Mouse (Mus musculus) thymus, postnatal 10 days (tissue): ENCODE results near the gene Rnls.

Experiments used
- DNase-seq, 2 experiments: peaks; one replicate each; pipeline ENCODE4 v3.0.0; 2021; ENCODE audit warnings: low spot score in 2 of 2

Rnls gene

DNA sequence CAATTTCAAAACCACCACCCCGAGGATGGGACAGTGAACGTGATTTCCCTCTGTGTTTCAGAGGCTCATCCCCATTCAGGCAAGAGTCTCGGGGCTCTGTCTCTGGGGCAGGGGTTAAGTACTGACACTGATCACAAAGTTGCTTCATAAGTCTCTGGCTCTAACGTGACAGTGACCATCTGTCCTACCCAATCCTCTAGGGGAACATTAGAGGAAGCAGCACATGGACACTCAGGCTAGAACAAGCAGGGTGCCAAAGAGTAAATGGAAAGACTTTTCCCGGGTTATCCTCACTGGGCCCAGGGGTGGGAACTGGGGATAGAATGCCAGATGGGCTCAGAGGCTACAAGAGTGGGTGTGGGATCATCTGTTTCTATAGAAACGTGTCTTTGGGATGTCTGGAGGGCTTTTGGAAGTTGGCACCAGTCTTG is 282.1 kb downstream of the Rnls start:
- no peak for DNase-seq

- no peak for DNase-seq
Observed at GRCm38 (mm10) chr19:33109141-33109540, 283.0 kb downstream of the Rnls start.

- DNase-seq, result no peak
Observed at GRCm38 (mm10) chr19:33103851-33104250, 288.2 kb downstream of the Rnls start.

DNA sequence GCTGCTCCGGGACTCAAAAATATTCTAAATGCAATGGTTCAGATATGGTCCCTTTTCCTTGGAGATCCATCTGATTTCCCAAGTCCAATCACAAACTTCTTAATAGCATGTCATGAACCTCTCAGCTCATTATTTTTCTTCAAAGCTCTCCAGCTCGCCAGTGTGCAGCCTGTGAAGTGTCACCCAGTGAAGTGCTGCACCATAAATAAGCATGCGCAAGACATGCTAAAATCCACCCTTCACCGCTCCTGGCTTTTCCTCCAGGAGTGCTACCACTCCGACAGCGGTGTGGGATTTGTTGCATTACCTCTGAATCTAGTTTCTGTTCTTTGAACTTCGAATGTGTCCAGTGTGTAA is 289.3 kb downstream of the Rnls start:
- DNase-seq, result no peak

DNA sequence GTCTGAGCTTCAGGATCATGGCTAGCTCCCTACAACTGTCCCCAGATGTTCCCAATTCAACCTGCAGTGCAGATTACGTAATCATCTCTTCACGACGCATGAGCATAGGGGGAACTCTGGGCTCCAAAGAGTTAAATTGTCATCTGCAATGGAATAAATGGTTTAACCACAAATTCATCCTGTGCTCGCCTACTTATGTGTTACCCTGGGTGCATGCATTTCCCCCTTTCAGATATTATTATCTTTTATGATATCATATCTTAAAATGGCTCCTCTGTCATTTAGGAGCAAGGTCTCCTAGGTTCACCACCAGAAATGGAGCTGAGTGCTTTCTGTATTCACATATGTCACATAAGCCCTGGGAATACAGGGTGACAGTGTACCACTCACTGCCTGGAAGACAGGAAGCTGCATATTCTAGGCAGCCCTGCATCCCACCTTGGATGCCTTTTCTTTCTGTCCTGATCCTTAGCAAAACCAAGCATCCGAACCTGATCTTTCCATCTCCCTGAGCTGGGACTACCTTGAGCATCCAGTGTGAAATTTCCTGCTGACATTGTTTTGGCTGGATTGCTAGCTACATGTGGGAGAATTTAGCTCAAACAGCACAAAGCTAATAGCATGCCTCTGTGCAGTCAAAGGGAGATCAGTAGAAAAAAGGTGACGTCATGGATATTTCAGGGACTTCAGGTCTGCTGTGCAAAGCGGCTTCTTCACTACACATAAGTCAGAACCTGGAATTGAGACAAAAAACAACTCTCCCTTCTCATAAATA is 289.9 kb downstream of the Rnls start:
- DNase-seq, result no peak

DNA sequence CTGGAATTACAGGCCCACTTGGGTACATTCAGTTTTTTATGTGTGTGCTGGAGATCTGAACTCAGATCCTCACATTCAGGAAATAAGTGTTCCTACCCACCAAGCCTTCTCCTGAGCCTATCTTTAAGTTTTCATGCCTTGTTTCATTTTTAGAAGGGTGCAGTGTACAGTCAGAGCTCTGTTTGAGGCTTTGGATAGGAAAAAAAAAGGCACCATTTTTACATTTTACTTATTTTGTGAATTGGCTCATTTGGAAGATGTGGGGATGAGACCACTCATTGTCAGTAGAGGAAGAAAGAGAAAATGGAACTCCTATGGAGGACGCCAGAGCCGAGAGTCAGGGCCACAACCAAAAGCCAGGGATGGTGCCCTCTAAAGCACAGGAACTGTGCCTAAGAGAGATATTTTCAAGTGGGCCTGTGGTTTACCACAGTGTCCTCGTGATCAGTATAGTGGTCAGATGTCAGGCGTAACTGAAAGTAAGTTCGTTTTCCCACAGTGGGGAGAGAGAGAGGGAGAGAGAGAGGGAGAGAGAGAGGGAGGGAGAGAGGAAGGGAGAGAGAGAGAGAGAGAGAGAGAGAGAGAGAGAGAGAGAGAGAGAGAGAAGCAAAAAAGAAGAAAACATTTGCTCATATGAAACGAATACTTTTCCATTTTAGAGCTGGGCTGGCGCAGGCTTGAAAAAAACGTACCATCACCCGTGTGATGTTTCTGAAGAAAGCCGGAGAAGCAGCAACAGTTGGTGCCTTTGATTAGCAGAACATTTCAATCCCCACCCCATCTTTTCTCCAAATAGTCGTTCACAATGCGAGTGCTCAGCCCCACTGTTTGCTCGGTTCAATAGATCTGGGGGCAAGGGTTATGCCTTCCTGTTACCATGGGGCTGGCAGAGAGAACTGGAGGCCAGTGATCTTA is 290.7 kb downstream of the Rnls start:
- peak; percentile 37 to 44 for DNase-seq

DNA sequence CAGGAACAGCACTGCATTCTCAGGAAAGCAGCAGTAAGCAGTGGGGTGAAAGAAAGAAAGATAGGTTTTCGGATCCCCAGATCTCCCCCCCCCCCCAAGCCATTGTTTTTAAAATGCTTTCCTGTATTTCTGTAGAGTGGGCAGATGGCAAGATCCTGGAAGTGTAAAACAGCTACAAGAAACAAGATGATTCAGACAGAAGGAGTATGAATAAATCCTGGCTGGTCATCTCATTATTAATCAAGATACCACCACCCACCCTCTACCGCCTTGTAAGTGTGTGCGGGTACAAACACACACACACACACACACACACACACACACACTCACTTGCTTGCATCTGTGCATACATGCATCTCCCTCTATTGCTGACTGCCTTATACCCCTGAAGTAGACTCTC is 291.5 kb downstream of the Rnls start:
- DNase-seq, result no peak

DNA sequence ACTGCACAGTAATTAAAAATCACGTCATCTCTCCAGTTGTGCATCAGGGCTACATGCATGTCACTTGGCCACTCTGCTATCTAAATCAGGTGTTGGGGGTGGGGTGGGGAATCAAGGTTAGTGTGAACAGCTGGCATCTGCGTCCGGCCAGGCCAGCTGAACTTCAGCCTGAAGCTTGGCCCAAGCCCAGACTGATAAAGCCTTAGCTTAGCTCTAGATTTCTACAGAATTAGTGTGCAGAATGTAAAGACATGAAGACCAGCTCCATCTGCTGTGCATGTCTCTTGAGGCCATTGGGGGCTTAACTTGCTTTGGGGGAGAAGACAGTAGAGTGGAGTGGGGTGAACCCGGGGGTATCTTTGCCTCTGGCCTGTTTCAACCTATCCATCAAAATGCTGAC is 292.1 kb downstream of the Rnls start:
- DNase-seq, result no peak

DNA sequence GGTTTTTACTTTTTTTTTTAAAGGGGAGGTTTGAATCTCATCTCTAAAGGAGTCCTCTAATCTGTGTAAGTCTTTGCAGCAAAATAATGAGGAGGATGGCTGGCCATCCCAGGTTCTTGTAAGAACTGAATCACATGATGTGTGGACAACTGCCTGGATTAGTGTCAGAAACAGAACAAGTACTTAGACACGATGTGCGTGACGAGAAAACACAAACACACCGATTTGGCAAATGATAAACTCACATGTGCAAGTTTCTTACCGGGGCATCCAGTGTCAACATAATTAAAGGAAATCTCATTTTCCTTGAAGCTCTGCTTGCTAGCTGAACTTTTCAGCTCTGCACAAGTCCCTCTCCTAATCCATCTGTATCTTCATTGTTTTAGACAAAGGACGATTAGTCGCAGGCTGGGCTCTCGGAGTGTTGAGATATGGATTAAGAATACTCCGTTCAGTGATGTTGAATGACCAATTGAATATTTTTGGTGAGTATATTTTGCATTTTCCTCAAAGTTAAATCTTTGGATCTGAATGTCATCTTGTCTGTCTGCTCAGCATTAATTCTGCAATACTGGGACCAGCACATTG is 292.8 kb downstream of the Rnls start:
- no peak for DNase-seq

GRCm38 (mm10) chr19:33097691-33098090 is 294.4 kb downstream of the Rnls start:
- no peak for DNase-seq

GRCm38 (mm10) chr19:33096581-33096980 is 295.5 kb downstream of the Rnls start:
- no peak for DNase-seq

DNA sequence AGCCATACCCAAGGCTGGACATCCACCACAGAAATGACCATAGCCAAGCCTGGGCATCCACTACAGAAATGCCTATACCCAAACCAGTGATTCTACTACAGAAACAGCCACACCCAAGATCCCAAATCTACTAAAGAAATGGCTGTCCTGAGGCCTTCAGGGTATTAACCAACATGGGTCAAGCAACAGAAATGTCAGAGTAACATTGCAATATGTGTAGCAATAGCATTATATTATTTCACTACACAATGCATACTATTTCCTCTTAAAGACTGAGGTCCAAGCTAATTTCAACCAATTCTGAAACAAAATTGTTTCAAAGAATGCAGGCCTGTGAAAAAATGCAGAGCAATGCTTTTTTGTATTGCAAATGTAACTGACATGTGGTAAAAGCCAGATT is 299.5 kb downstream of the Rnls start:
- no peak for DNase-seq

GRCm38 (mm10) chr19:33091324-33091723 is 300.8 kb downstream of the Rnls start:
- no peak for DNase-seq

GRCm38 (mm10) chr19:33088868-33089267 is 303.2 kb downstream of the Rnls start:
- DNase-seq, result no peak

- peak in 1 of 2 experiments; percentile 12 for DNase-seq
Observed at GRCm38 (mm10) chr19:33087961-33088360, 304.1 kb downstream of the Rnls start.
